Mouse (Mus musculus): ENCODE results near the gene Prorsd1.

Prorsd1 gene

DNA sequence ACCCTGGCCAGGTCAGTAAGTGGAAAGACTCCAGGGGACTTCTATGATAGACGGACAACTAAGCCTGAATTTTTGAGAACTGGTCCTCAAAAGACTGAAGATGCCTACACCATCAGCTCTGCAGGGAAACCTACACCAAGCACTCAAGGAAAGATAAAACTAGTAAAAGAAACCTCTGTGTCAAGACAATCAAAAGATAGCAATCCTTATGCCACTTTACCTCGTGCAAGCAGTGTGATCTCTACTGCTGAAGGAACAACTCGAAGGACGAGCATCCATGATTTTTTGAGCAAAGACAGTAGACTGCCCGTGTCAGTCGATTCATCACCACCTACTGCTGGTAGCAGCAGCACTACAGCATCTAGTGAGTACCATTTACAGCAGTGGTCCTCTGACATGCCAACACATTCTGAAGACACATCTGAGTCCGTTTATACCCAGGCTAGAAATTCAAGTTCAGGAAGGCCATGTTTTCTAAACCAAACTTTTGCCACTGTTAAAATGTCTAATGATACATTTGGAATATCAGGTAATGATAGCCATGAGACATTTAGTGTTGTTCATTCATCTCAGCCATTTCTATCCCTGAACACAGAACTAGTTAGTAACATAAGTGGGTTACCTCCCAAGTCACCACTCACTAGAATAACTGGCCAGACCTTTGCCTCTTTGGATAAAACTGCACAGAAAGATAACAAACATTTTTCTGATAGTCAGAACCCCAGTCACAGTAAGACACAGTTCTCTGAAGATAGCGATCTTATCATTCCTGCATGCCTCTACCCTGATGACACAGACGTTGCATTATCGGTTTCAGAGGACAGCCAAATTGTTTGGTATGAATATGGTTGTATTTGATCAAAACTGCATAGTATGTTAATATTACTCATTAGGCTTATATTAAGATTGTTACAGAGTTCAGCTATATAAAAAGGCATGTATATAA is 10.6 kb downstream of the Prorsd1 start:
- no peak for DNase-seq (ENCODE audit: low spot score)

DNA sequence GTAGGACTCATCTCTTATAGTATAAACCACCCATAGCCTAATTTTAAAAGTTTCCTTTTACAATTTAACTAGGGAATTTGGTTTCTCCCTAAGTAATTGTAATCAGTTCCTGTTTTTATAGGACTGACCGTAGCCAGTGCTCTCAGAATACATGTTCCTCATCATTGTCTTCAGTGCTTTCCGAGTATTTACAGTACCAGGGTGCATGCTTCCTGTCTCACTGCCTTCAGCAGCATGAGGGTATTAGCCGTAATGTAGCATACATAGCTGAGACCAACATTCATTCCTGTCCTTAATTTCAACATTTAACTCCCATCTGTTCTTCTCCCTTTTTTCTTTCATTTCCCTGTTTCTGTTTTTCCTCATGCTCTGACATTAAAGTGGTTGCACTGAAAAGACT is 17.9 kb downstream of the Prorsd1 start:
- no peak for DNase-seq (ENCODE audit: low spot score)

GRCm38 (mm10) chr11:29493135-29493534 is 21.7 kb downstream of the Prorsd1 start:
- DNase-seq (ENCODE audit: low spot score): no peak

DNA sequence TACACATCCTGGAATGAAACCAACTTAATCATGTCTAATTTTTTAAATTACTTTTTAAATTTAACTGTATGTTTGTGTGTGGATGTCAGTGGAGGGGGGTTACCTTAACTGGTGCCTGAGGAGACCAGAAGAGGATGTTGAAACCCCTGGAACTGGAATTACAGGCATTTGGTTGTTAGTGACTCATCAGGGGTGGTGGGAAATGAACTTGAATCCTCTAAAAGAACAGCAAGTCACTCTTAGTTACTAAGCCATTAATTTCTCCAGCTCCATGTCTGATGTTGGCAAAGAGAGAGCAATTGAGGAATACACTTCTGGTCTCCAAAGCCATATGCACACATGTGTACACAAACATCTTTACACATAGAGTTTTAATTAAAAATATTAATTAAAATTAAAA is 40.2 kb downstream of the Prorsd1 start:
- peak; percentile 54 for DNase-seq (ENCODE audit: low spot score)

Data from adipocyte (in vitro differentiated cells).